Mouse (Mus musculus): ENCODE data around the gene Lpcat4. TPM values are rescaled to one million over a fixed set of nuclear protein-coding genes. Genes with fewer than 3 reads are reported as not detected.
A peak's percentile ranks its signal among the peaks of the same experiment; 100 is the strongest.

Lpcat4 gene
- polyA plus RNA-seq, 1 experiment from 2014 or later, result 1.7 TPM

- no peak for ATAC-seq
- H3K9me3 ChIP-seq (ENCODE audit: low read length), result no peaks in the 10 kb centered on the region
- H3K27ac ChIP-seq (ENCODE audit: low read depth), result no peak overlapping the region
- no peaks in the 10 kb centered on the region for H3K4me1 ChIP-seq (ENCODE audit: insufficient read depth)
- TF ChIP-seq EP300 (IDR thresholded peaks at IDR 0.05; ENCODE audit: low read depth) (no peak), CTCF (IDR thresholded peaks at IDR 0.05; ENCODE audit: low read depth) (no peak)
- no peak overlapping the region for H3K4me3 ChIP-seq (ENCODE audit: low read depth, low read length)
- H3K36me3 ChIP-seq (replicated peaks; ENCODE audit: insufficient read depth, low read length), result no peaks in the 10 kb centered on the region
- H3K9ac ChIP-seq (replicated peaks), result no peak overlapping the region
- no peaks in the 10 kb centered on the region for H3K27me3 ChIP-seq (ENCODE audit: insufficient read depth, low read length)
- no peak for DNase-seq
- no peak overlapping the region for H3K4me2 ChIP-seq (ENCODE audit: low read depth, low read length)
- WGBS (ENCODE audit: insufficient replicate concordance), result 63% methylated on average over 7 of the region's 7 CpGs
These were observed 15.6 kb downstream of the Lpcat4 start for GRCm38 (mm10) chr2:112254675-112255515.

GRCm38 (mm10) chr2:112259241-112259962 lies 20.1 kb downstream of the Lpcat4 start, which contains the start of gene Nutm1:
Gene Nutm1 (minus strand): TSS chr2:112259291.
- WGBS (ENCODE audit: insufficient replicate concordance), result 66% methylated on average over 10 of the region's 10 CpGs
- H3K27ac ChIP-seq (ENCODE audit: low read depth), result no peak within 1 kb of the TSS
- no peak for DNase-seq
- H3K36me3 ChIP-seq (replicated peaks; ENCODE audit: insufficient read depth, low read length), result no peaks in the 10 kb centered on the region
- H3K27me3 ChIP-seq (ENCODE audit: insufficient read depth, low read length), result no peaks in the 10 kb centered on the region
- H3K9me3 ChIP-seq (ENCODE audit: low read length), result no peaks in the 10 kb centered on the region
- H3K4me2 ChIP-seq (ENCODE audit: low read depth, low read length), result no peak within 1 kb of the TSS
- H3K4me1 ChIP-seq (ENCODE audit: insufficient read depth), result peaks cover 9% of the 10 kb centered on the region
- ATAC-seq, result no peak
- H3K4me3 ChIP-seq (ENCODE audit: low read depth, low read length), result no peak within 1 kb of the TSS
- TF ChIP-seq CTCF (IDR thresholded peaks at IDR 0.05; ENCODE audit: low read depth), result peak; percentile 33; the same call in 1 of the 2 replicates
- TF ChIP-seq EP300 (IDR thresholded peaks at IDR 0.05; ENCODE audit: low read depth), result no peak
- no peak within 1 kb of the TSS for H3K9ac ChIP-seq (replicated peaks)

- peaks cover 19% of the 10 kb centered on the region for H3K4me1 ChIP-seq (ENCODE audit: insufficient read depth)
- ATAC-seq (peak; percentile 43), DNase-seq (peak; percentile 82)
- H3K9ac ChIP-seq (replicated peaks), result peak within 1 kb of the TSS; percentile 68
- peak within 1 kb of the TSS; percentile 77 for H3K4me2 ChIP-seq (ENCODE audit: low read depth, low read length)
- peak within 1 kb of the TSS; percentile 72 for H3K27ac ChIP-seq (ENCODE audit: low read depth)
- TF ChIP-seq EP300 (IDR thresholded peaks at IDR 0.05; ENCODE audit: low read depth), result no peak
- peak; percentile 94 for TF ChIP-seq CTCF (IDR thresholded peaks at IDR 0.05; ENCODE audit: low read depth)
- H3K9me3 ChIP-seq (ENCODE audit: low read length), result no peaks in the 10 kb centered on the region
- under 1% methylated on average over 36 of the region's 36 CpGs for WGBS (ENCODE audit: insufficient replicate concordance)
- peak within 1 kb of the TSS; percentile 62 for H3K4me3 ChIP-seq (ENCODE audit: low read depth, low read length)
- no peaks in the 10 kb centered on the region for H3K27me3 ChIP-seq (ENCODE audit: insufficient read depth, low read length)
- H3K36me3 ChIP-seq (replicated peaks; ENCODE audit: insufficient read depth, low read length), result no peaks in the 10 kb centered on the region
These were observed 22.7 kb downstream of the Lpcat4 start, which contains the start of gene Nop10 for GRCm38 (mm10) chr2:112261748-112262653. Gene Nop10 (plus strand): TSS chr2:112261926.

GRCm38 (mm10) chr2:112262779-112263295 lies 23.6 kb downstream of the Lpcat4 start:
- no peak for ATAC-seq
- peaks cover 21% of the 10 kb centered on the region for H3K4me1 ChIP-seq (ENCODE audit: insufficient read depth)
- H3K27me3 ChIP-seq (ENCODE audit: insufficient read depth, low read length), result no peaks in the 10 kb centered on the region
- H3K4me3 ChIP-seq (ENCODE audit: low read depth, low read length), result peak overlapping the region; percentile 62
- no peaks in the 10 kb centered on the region for H3K36me3 ChIP-seq (replicated peaks; ENCODE audit: insufficient read depth, low read length)
- DNase-seq, result no peak
- peak overlapping the region; percentile 77 for H3K4me2 ChIP-seq (ENCODE audit: low read depth, low read length)
- H3K9me3 ChIP-seq (ENCODE audit: low read length), result no peaks in the 10 kb centered on the region
- H3K27ac ChIP-seq (ENCODE audit: low read depth), result peak overlapping the region; percentile 72
- TF ChIP-seq CTCF (IDR thresholded peaks at IDR 0.05; ENCODE audit: low read depth) (peak; percentile 68), EP300 (IDR thresholded peaks at IDR 0.05; ENCODE audit: low read depth) (no peak)
- WGBS (ENCODE audit: insufficient replicate concordance), result 22% methylated on average over 4 of the region's 4 CpGs
- H3K9ac ChIP-seq (replicated peaks), result peak overlapping the region; percentile 68

GRCm38 (mm10) chr2:112264364-112264763 lies 25.1 kb downstream of the Lpcat4 start:
- H3K36me3 ChIP-seq (replicated peaks; ENCODE audit: insufficient read depth, low read length), result no peaks in the 10 kb centered on the region
- TF ChIP-seq EP300 (IDR thresholded peaks at IDR 0.05; ENCODE audit: low read depth), result no peak
- no peak for TF ChIP-seq CTCF (IDR thresholded peaks at IDR 0.05; ENCODE audit: low read depth)
- H3K4me2 ChIP-seq (ENCODE audit: low read depth, low read length), result 0 out of 2 replicates have a peak overlapping the region, but pooled peaks have one; percentile 92
- no peak overlapping the region for H3K4me3 ChIP-seq (ENCODE audit: low read depth, low read length)
- H3K27me3 ChIP-seq (ENCODE audit: insufficient read depth, low read length), result no peaks in the 10 kb centered on the region
- DNase-seq, result no peak
- 58% methylated on average over 4 of the region's 4 CpGs for WGBS (ENCODE audit: insufficient replicate concordance)
- no peaks in the 10 kb centered on the region for H3K9me3 ChIP-seq (ENCODE audit: low read length)
- H3K9ac ChIP-seq (replicated peaks), result no peak overlapping the region
- ATAC-seq, result no peak
- no peak overlapping the region for H3K27ac ChIP-seq (ENCODE audit: low read depth)
- H3K4me1 ChIP-seq (ENCODE audit: insufficient read depth), result peaks cover 21% of the 10 kb centered on the region

All from liver, postnatal 0 days (tissue).